Mouse (Mus musculus) neural tube, embryonic 15.5 days (tissue): ENCODE data around the gene Sctr. TPM values are rescaled to one million over a fixed set of nuclear protein-coding genes. Genes with fewer than 3 reads are reported as not detected.

Experiments
- ATAC-seq: fragments of 200-750 bp; cut with Nextera tagmentation; 2 replicates; pipeline ENCODE4 v1.8.0; 2017; ENCODE audit warnings: mild to moderate bottlenecking, moderate TSS enrichment, moderate library complexity; ENCODE audit not compliant: low FRiP score
- H3K27ac ChIP-seq: fragments of 300-500 bp; sonication (generic); replicated peaks from 2 replicates; pipeline ENCODE4 v1.5.1; 2015; ENCODE audit warnings: mild to moderate bottlenecking, inconsistent platforms
- H3K27me3 ChIP-seq: fragments of 300-500 bp; sonication (generic); replicated peaks from 2 replicates; pipeline ENCODE4 v1.6.1; 2015; ENCODE audit warnings: inconsistent platforms
- H3K36me3 ChIP-seq: fragments of 300-500 bp; sonication (generic); 2 replicates; pipeline ENCODE4 v1.6.1; 2015; ENCODE audit warnings: inconsistent platforms
- H3K4me1 ChIP-seq: fragments of 300-500 bp; sonication (generic); 2 replicates; pipeline ENCODE4 v1.6.1; 2015; ENCODE audit warnings: inconsistent platforms
- H3K4me2 ChIP-seq: fragments of 300-500 bp; sonication (generic); 2 replicates; pipeline ENCODE4 v1.6.1; 2015; ENCODE audit warnings: inconsistent platforms, mild to moderate bottlenecking, moderate library complexity
- H3K4me3 ChIP-seq: fragments of 300-500 bp; sonication (generic); replicated peaks from 2 replicates; pipeline ENCODE4 v1.5.1; 2015; ENCODE audit warnings: mild to moderate bottlenecking, inconsistent platforms
- H3K9ac ChIP-seq: fragments of 300-500 bp; sonication (generic); replicated peaks from 2 replicates; pipeline ENCODE4 v1.6.1; 2015; ENCODE audit warnings: mild to moderate bottlenecking, inconsistent platforms
- H3K9me3 ChIP-seq: fragments of 300-500 bp; sonication (generic); replicated peaks from 2 replicates; pipeline ENCODE4 v1.6.1; 2016; ENCODE audit warnings: inconsistent platforms
- WGBS: fragments of 180-500 bp; shearing (Covaris S2); methylation state at CpG from one replicate; pipeline ENCODE4 v1.1.7; 2015; ENCODE audit warnings: mixed read lengths; 5-methylcytosine and 5-hydroxymethylcytosine counted together
- polyA plus RNA-seq: library from polyadenylated mRNA; unstranded; fragments of >200 nt; fragmentation: Nextera tagmentation; extraction: Ambion mirVana; gene quantifications from 2 replicates; pipeline ENCODE4 v1.2.1, GENCODE M21; 2015

The Sctr gene
- polyA plus RNA-seq, 1 experiment from 2014 or later = 0.84 TPM

GRCm38 (mm10) chr1:120056236-120056635 lies 49.5 kb downstream of the Sctr start:
- Histone ChIP-seq H3K9ac (no peak overlapping the region), H3K4me3 (no peak overlapping the region), H3K36me3 (no peaks in the 10 kb centered on the region), H3K9me3 (no peaks in the 10 kb centered on the region), H3K27me3 (no peaks in the 10 kb centered on the region), H3K4me2 (no peak overlapping the region), H3K27ac (no peak overlapping the region), H3K4me1 (no peaks in the 10 kb centered on the region)
- ATAC-seq = no peak
- WGBS = 67% methylated on average over 7 of the region's 7 CpGs

DNA sequence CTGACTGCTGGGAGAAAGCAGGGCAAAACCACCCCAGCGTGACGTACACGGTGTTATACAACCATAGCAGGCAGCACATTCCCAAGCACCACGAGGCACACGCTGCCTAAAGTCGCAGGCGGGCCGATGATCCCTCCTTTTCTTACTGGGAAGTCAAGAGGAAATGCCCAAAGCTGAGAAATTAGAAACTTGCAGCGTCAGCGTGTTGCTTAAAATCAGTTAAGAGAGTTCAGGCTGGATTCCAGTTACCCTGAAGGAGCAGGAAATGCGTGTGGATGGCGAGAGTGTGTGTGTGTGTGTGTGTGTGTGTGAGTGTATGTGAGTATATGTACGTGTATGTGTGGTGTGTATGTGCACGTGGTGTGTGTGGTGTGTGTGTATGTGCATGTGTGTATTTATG lies 50.4 kb downstream of the Sctr start:
- H3K9ac ChIP-seq = no peak overlapping the region
- H3K4me2 ChIP-seq = no peak overlapping the region
- no peak overlapping the region for H3K4me3 ChIP-seq
- no peak for ATAC-seq
- 73% methylated on average over 14 of the region's 14 CpGs for WGBS
- no peak overlapping the region for H3K27ac ChIP-seq
- no peaks in the 10 kb centered on the region for H3K4me1 ChIP-seq
- no peaks in the 10 kb centered on the region for H3K36me3 ChIP-seq
- no peaks in the 10 kb centered on the region for H3K9me3 ChIP-seq
- H3K27me3 ChIP-seq = no peaks in the 10 kb centered on the region

DNA sequence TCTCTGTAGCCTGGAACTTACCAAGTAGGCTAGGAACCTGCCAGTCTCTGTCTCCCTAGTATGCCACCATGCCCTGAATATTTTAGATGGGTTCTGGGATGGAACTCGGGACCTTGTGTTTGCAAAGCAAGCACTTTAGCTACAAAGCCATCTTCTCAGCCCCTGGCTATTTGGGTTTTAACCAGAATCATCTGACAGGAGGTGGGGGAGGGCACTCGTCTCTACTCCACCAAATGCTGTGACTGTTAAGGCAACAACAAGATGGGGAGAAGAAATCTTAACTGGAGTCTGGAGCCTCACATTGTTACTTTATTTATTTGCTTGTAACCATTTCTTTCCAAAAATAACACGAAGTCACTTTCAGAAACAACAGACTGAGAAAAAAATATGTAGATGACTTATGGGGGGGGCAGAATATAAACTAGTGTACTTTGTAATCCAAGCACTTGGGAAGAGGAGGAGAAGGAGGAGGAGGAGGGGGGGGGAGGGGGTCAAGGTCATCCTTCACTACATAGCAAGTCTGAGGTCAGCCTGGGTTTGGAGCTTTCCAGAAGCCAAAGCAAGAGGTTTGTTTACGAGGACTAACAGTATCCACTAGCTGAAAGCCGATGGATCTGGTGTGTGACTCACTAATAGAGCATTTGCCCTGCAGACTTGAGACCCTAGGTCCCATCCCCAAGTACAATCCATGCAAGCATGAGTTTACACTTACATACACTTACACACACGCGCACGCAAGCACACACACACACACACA lies 51.2 kb downstream of the Sctr start:
- WGBS = 81% methylated on average over 8 of the region's 8 CpGs
- Histone ChIP-seq H3K4me3 (no peak overlapping the region), H3K9ac (no peak overlapping the region), H3K4me1 (no peaks in the 10 kb centered on the region), H3K27me3 (no peaks in the 10 kb centered on the region), H3K36me3 (no peaks in the 10 kb centered on the region), H3K9me3 (no peaks in the 10 kb centered on the region), H3K4me2 (no peak overlapping the region), H3K27ac (no peak overlapping the region)
- ATAC-seq = no peak

- no peak for ATAC-seq
- no peaks in the 10 kb centered on the region for H3K9me3 ChIP-seq
- H3K4me2 ChIP-seq = no peak overlapping the region
- no peak overlapping the region for H3K27ac ChIP-seq
- no peaks in the 10 kb centered on the region for H3K27me3 ChIP-seq
- no peak overlapping the region for H3K4me3 ChIP-seq
- H3K9ac ChIP-seq = no peak overlapping the region
- no peaks in the 10 kb centered on the region for H3K36me3 ChIP-seq
- H3K4me1 ChIP-seq = no peaks in the 10 kb centered on the region
- WGBS = 75% methylated on average over 5 of the region's 5 CpGs
Measured at GRCm38 (mm10) chr1:120060687-120061086, 54.0 kb downstream of the Sctr start.

DNA sequence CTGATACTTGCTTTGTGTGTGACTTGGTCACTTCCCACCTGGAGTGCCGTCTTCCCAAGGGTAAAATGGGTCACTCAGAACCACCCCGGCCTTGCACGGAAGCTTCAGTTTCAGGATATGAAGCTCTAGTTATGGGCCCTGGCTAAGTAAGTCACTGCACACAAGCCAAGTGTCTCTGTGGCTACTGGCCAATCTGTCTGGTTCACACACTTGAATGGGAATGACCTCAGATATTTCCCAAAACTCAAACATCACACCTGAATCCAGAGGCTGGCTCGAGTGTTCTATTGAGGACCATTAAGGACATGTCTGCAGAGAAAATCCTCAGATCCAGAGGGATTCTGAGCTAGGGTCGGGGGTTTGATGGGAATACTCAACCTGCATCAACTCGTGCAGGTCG lies 55.5 kb downstream of the Sctr start:
- 88% methylated on average over 7 of the region's 7 CpGs for WGBS
- no peak overlapping the region for H3K9ac ChIP-seq
- H3K27ac ChIP-seq = no peak overlapping the region
- no peak for ATAC-seq
- no peaks in the 10 kb centered on the region for H3K36me3 ChIP-seq
- H3K4me3 ChIP-seq = no peak overlapping the region
- no peak overlapping the region for H3K4me2 ChIP-seq
- H3K4me1 ChIP-seq = no peaks in the 10 kb centered on the region
- H3K9me3 ChIP-seq = no peaks in the 10 kb centered on the region
- no peaks in the 10 kb centered on the region for H3K27me3 ChIP-seq

GRCm38 (mm10) chr1:120064036-120064682 lies 57.5 kb downstream of the Sctr start:
- H3K4me1 ChIP-seq = no peaks in the 10 kb centered on the region
- ATAC-seq = no peak
- no peak overlapping the region for H3K9ac ChIP-seq
- no peak overlapping the region for H3K4me3 ChIP-seq
- no peak overlapping the region for H3K4me2 ChIP-seq
- H3K27me3 ChIP-seq = no peaks in the 10 kb centered on the region
- H3K27ac ChIP-seq = no peak overlapping the region
- 94% methylated on average over 11 of the region's 11 CpGs for WGBS
- H3K9me3 ChIP-seq = no peaks in the 10 kb centered on the region
- no peaks in the 10 kb centered on the region for H3K36me3 ChIP-seq

GRCm38 (mm10) chr1:120066159-120066558 lies 59.5 kb downstream of the Sctr start:
- ATAC-seq = no peak
- H3K9ac ChIP-seq = no peak overlapping the region
- WGBS = 90% methylated on average over 8 of the region's 8 CpGs
- H3K9me3 ChIP-seq = no peaks in the 10 kb centered on the region
- no peak overlapping the region for H3K4me2 ChIP-seq
- no peaks in the 10 kb centered on the region for H3K36me3 ChIP-seq
- H3K4me3 ChIP-seq = no peak overlapping the region
- no peaks in the 10 kb centered on the region for H3K27me3 ChIP-seq
- no peaks in the 10 kb centered on the region for H3K4me1 ChIP-seq
- H3K27ac ChIP-seq = no peak overlapping the region

DNA sequence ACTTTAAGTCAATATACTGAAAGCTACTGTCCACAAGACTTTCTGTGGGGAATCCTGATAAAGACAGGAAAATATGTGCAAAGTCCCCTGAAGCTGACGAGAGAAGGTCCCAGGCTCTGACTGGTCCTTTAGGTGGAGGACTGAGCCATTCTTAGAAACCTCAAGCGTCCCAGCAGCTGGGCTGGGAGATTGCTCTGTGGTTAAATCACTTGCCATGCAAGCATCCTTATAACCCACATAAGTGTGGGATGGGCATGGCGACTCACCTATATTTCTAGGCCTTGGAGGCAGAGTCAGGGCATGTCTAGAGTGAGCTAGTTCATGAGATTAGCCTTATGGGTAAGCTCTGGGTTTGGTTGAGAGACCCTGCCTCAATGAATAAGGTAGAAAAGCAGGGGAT lies 59.9 kb downstream of the Sctr start:
- H3K4me3 ChIP-seq = no peak overlapping the region
- H3K9me3 ChIP-seq = no peaks in the 10 kb centered on the region
- H3K27me3 ChIP-seq = peaks cover 2% of the 10 kb centered on the region; the same call in 1 of the 2 replicates
- H3K27ac ChIP-seq = no peak overlapping the region
- no peaks in the 10 kb centered on the region for H3K36me3 ChIP-seq
- H3K4me1 ChIP-seq = no peaks in the 10 kb centered on the region
- no peak overlapping the region for H3K9ac ChIP-seq
- no peak overlapping the region for H3K4me2 ChIP-seq
- WGBS = 86% methylated on average over 3 of the region's 3 CpGs
- no peak for ATAC-seq

DNA sequence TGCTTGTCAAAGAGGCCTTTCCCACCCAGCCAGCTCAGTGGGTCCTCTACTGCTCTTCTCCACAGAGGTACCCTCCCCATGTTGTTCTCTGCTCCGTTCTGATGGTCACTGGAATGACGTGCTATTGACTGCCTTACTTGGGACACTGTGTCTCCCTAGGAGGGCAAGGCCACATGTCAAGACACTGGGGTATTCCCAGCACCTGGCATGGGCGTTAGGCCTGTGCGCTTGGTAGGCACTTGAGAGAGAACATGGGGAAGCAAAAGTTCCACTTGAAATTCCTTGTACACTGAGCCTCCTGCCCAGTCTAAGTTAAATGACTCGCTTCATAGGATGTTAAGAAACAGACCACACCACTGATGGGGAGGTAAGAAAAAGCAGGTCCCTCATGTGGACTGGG lies 62.4 kb downstream of the Sctr start:
- Histone ChIP-seq H3K27ac (no peak overlapping the region), H3K27me3 (peaks cover 22% of the 10 kb centered on the region), H3K4me2 (no peak overlapping the region), H3K9ac (no peak overlapping the region), H3K4me3 (no peak overlapping the region), H3K36me3 (no peaks in the 10 kb centered on the region), H3K4me1 (peaks cover 15% of the 10 kb centered on the region), H3K9me3 (no peaks in the 10 kb centered on the region)
- WGBS = 85% methylated on average over 5 of the region's 5 CpGs
- no peak for ATAC-seq

DNA sequence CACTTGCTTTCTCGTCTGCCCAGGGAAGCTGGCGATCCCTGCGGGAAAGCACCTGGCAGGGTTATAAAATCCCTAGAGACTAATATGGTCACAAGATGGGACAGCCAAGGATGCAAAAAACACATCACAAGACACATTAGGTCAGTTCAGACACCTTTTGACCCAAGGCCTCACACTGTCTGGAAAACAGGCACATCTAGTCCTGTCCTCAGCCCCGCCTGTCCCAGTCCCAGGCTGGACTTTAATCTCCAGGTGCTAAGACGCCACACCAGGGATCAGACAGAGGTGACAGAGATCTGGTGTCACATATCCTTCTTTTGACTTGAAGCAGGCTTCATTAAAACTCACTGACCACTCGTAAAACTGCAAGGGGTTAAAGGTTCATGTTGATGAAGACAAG lies 63.5 kb downstream of the Sctr start:
- WGBS = 62% methylated on average over 6 of the region's 6 CpGs
- ATAC-seq = no peak

GRCm38 (mm10) chr1:120071133-120071532 lies 64.4 kb downstream of the Sctr start:
- Histone ChIP-seq H3K4me3 (no peak overlapping the region), H3K9ac (no peak overlapping the region), H3K27me3 (peaks cover 32% of the 10 kb centered on the region), H3K36me3 (no peaks in the 10 kb centered on the region), H3K4me2 (no peak overlapping the region), H3K4me1 (peaks cover 15% of the 10 kb centered on the region), H3K9me3 (no peaks in the 10 kb centered on the region), H3K27ac (no peak overlapping the region)
- ATAC-seq = no peak
- 93% methylated on average over 4 of the region's 4 CpGs for WGBS

More for the DNA sequence above, 63.5 kb downstream of the Sctr start:
- no peak overlapping the region for H3K9ac ChIP-seq
- H3K4me3 ChIP-seq = no peak overlapping the region
- no peaks in the 10 kb centered on the region for H3K9me3 ChIP-seq
- H3K27me3 ChIP-seq = peaks cover 32% of the 10 kb centered on the region
- peaks cover 15% of the 10 kb centered on the region for H3K4me1 ChIP-seq
- H3K27ac ChIP-seq = no peak overlapping the region
- no peaks in the 10 kb centered on the region for H3K36me3 ChIP-seq
- no peak overlapping the region for H3K4me2 ChIP-seq

DNA sequence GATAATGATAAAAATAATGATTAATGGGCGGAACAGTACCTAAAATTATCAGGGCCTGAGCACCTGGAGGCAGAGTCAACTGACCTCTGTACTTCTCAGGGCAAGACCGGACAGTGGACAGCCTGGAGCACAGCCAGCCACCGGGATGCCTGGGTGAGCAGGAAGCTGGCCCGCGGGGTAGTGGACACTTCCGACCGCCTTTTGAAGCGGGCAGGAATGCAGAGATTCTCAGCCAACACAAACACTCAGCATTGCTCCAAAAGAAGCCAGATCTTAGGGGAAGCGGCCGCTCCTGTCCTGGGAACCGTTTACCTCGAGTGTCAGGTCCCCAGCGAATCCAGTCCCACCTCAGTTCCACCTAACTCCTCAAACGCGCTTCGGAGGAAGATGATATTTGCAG lies 66.2 kb downstream of the Sctr start:
- H3K4me3 ChIP-seq = peak overlapping the region; percentile 37

More for the DNA sequence above, 66.2 kb downstream of the Sctr start:
- H3K36me3 ChIP-seq = no peaks in the 10 kb centered on the region
- H3K4me2 ChIP-seq = peak overlapping the region; percentile 76
- no peak for ATAC-seq
- H3K4me1 ChIP-seq = peaks cover 15% of the 10 kb centered on the region
- H3K9me3 ChIP-seq = no peaks in the 10 kb centered on the region
- H3K27me3 ChIP-seq = peaks cover 32% of the 10 kb centered on the region
- WGBS = 15% methylated on average over 16 of the region's 16 CpGs
- no peak overlapping the region for H3K9ac ChIP-seq
- no peak overlapping the region for H3K27ac ChIP-seq
